Mouse (Mus musculus): ENCODE measurements around the gene Ints14. TPM values are rescaled to one million over a fixed set of nuclear protein-coding genes. Genes with fewer than 3 reads are reported as not detected.

Ints14 gene
- 3.0 and 3.9 TPM in 2 replicates for polyA plus RNA-seq (2012; rRNA removed)

DNA sequence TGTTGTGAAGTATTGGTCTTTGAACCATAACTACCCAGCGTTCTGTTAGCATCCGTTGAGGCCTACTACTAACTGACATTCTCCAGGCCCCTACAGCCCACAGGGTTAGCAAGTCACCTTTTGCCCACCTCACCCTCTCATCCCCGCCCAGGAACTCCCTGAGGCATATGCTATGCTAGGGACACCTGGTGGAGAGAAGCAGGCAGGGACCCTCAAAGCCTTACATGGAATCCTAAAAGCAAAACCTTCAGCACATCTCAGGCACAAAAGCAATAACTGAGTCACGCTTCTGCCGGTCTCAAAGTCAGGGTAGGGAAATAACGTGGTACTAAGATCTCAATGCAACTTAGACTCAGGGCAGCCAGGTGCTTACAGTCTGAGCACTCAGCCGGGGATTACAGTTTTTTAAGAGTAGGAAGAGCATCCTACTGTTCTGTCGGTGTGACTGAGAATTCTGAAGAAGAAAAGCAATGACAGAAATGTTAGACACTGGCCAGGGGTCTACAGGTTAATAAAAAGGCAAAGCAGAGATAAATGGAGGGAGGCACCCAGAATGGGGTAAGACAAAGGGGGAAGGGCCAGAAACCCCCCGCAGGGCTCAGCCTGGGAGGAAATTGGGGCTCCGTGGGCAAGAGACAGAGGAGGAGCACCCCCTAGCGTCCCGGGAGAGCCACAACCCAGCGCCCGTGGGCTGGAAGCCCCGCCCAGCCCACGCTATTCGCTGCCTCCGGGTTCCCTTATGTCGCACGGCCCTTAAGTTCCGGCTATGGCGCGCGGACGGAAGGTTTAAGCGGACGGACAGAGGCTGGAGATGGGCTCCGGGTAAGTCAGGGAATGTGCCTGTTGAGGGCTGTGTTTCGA is at the start of gene Ints14:
Gene Ints14, plus strand, starts transcription at position 789 of the 861 bp plus-strand sequence.

DNA sequence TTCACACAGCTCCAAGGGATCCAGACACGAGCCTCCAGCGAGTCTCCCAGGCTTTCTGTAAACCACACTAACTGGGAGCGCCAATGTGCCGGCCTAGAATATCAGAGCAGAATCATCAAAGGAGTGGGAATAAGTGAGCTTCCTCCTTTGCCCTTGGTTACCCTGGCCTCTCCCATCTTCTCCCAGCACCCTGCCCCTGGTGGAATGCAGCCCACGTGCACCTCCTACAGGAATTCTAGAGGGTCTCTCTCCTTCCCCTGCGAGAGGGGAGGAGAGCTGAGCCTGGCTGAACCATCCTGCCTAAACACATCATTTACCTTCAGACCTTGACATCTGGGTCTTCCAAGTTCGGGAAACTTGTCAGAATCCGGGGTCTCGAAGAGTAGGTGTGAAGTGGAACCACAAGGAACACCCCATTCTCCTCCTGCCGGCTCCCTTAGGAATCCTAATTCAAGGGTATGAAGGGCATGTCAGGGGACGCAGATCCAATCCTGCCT is 9.5 kb upstream of the Ints14 start, which contains the start of gene Slc24a1:
Gene Slc24a1, minus strand, starts transcription at position 447 of the 497 bp plus-strand sequence.

DNA sequence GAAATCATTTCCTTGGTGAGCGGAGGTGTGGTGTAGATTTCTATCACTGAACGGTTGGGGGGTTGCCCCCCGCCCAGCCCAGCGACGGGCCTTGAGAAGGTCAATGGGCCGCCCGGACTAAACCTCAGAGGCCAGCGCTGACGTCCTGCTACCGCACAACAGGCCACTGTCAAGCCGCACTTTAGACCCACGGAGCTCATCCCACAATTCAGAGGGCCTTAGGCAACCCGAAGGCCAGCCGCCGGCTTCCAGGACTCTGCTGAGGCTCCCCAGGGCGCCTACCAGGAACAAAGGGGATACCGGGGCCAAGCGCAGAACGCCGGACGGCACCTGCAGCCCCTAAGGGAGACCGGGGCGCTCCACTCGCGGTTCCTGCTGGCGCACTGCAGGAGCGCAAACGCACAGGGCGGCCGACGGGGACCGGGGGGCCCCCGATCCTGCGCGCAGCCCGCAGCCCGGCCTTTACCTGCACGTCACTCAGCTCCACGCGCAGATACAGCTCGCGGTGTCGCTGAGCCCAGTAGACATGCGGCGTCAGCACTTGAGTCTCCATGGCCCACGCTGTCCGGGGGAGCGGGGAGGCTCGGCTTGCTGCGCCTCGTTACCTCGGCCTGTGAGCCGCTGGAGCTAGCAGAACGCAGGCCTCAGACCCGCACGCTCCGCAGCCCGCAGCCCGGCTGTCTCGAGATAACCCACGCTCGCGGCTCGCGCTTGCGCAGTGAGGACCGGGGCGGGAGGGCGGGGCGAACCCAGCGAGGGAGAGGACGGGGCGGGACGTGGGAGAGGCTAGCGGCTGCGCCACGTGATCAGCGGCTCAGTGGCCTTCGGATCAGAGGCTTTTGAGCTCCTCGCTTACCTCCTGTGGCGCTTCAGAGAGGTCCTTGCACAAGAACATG is 60.5 kb downstream of the Ints14 start, which contains the start of gene Hacd3:
Gene Hacd3, minus strand, starts transcription at position 703 of the 896 bp plus-strand sequence.

GRCm38 (mm10) chr9:65032269-65033108 is 71.8 kb downstream of the Ints14 start, which contains the start of gene Dpp8:
Gene Dpp8, plus strand, starts transcription at chr9:65032414.

Other genes starting within 250 kb of the Ints14 start
- 54.4 and 69.7 TPM in 2 replicates for gene Rab11a, start 223.1 kb upstream of the Ints14 start, polyA plus RNA-seq (2012; rRNA removed)
- gene Dennd4a, start 149.6 kb upstream of the Ints14 start, polyA plus RNA-seq (2012; rRNA removed) = 0.91 and 1.1 TPM in 2 replicates
- gene Slc24a1, start 9.3 kb upstream of the Ints14 start, polyA plus RNA-seq (2012; rRNA removed) = not detected in 2 replicates
- gene Hacd3, start 60.8 kb downstream of the Ints14 start, polyA plus RNA-seq (2012; rRNA removed) = 20.5 and 24.1 TPM in 2 replicates
- gene Dpp8, start 71.5 kb downstream of the Ints14 start, polyA plus RNA-seq (2012; rRNA removed) = 11.1 and 17.1 TPM in 2 replicates
- 4.7 and 6.9 TPM in 2 replicates for gene Igdcc4, start 140.6 kb downstream of the Ints14 start, polyA plus RNA-seq (2012; rRNA removed)
- gene Igdcc3, start 180.3 kb downstream of the Ints14 start, polyA plus RNA-seq (2012; rRNA removed) = 0.05 and 0.08 TPM in 2 replicates
- gene Parp16, start 234.4 kb downstream of the Ints14 start, polyA plus RNA-seq (2012; rRNA removed) = 5.7 and 11.1 TPM in 2 replicates